Mouse (Mus musculus) hindbrain, postnatal 0 days (tissue): Measurements from ENCODE around the gene Gm3264. TPM values are rescaled to one million over a fixed set of nuclear protein-coding genes. Genes with fewer than 3 reads are reported as not detected.
"Not testable (repeated sequence)": the region's sequence is repeated elsewhere in the genome, so short reads cannot be mapped to it uniquely, and the experiment has no call there.

ENCODE experiments used
- ATAC-seq: fragments of 200-750 bp; cut with Nextera tagmentation; 2 replicates; pipeline ENCODE4 v1.8.0; 2017; ENCODE audit warnings: mild to moderate bottlenecking, moderate TSS enrichment, moderate library complexity
- DNase-seq: peaks from one replicate; pipeline ENCODE4 v3.0.0-alpha.2; 2015; ENCODE audit warnings: low spot score
- H3K27ac ChIP-seq: fragments of 300-500 bp; sonication (generic); 2 replicates; pipeline ENCODE4 v1.5.1; 2014; ENCODE audit warnings: mild to moderate bottlenecking
- H3K27me3 ChIP-seq: fragments of 300-500 bp; sonication (generic); 2 replicates; pipeline ENCODE4 v1.6.1; 2014; ENCODE audit warnings: low read length, mixed read lengths; ENCODE audit not compliant: insufficient read depth
- H3K36me3 ChIP-seq: fragments of 300-500 bp; sonication (generic); 2 replicates; pipeline ENCODE4 v1.6.1; 2014; ENCODE audit warnings: low read length, mixed read lengths; ENCODE audit not compliant: insufficient read depth
- H3K4me1 ChIP-seq: fragments of 300-500 bp; sonication (generic); 2 replicates; pipeline ENCODE4 v1.6.1; 2014; ENCODE audit warnings: antibody characterized with exemption, low read length, mixed read lengths; ENCODE audit not compliant: insufficient read depth
- H3K4me2 ChIP-seq: fragments of 300-500 bp; sonication (generic); 2 replicates; pipeline ENCODE4 v1.6.1; 2014; ENCODE audit warnings: low read depth, mild to moderate bottlenecking, low read length, moderate library complexity, mixed read lengths
- H3K4me3 ChIP-seq: fragments of 300-500 bp; sonication (generic); 2 replicates; pipeline ENCODE4 v1.5.1; 2014; ENCODE audit warnings: low read length
- H3K9ac ChIP-seq: fragments of 300-500 bp; sonication (generic); replicated peaks from 2 replicates; pipeline ENCODE4 v1.6.1; 2014; ENCODE audit warnings: mild to moderate bottlenecking, low read length, moderate library complexity, mixed read lengths
- H3K9me3 ChIP-seq: fragments of 300-500 bp; sonication (generic); 2 replicates; pipeline ENCODE4 v1.6.1; 2016; ENCODE audit warnings: low read length, mixed read lengths
- WGBS: fragments of 180-500 bp; shearing (Covaris S2); extraction: QIAGEN DNeasy Blood & Tissue Kit; methylation state at CpG from one replicate; pipeline ENCODE4 v1.1.7; 2014; 5-methylcytosine and 5-hydroxymethylcytosine counted together
- polyA plus RNA-seq: library from polyadenylated mRNA; unstranded; fragments of >200 nt; fragmentation: Nextera tagmentation; extraction: Ambion mirVana; gene quantifications from 2 replicates; pipeline ENCODE4 v1.2.1, GENCODE M21; 2015
- total RNA-seq: library from RNA; depleted of rRNA; stranded (reverse); fragments of >200 nt; gene quantifications from 2 replicates; pipeline ENCODE4 v1.2.3, GENCODE M21; 2014; rRNA removed

The Gm3264 gene
- not detected in 2 replicates for total RNA-seq
- 3.8 and 5.3 TPM in 2 replicates for polyA plus RNA-seq

GRCm38 (mm10) chr14:4855299-4855980 lies at the start of gene Gm3264:
Gm3264 (plus strand) TSS chr14:4855576.
- 6% methylated on average over 34 of the region's 59 CpGs for WGBS
- not testable (repeated sequence) for H3K4me1 ChIP-seq, H3K9ac ChIP-seq, H3K36me3 ChIP-seq, H3K27me3 ChIP-seq, H3K27ac ChIP-seq, H3K9me3 ChIP-seq, ATAC-seq
- H3K4me2 ChIP-seq: peak within 1 kb of the TSS; percentile 42; the same call in 1 of the 2 replicates
- peak; percentile 1 for DNase-seq
- peak within 1 kb of the TSS; percentile 33 for H3K4me3 ChIP-seq

GRCm38 (mm10) chr14:4806421-4806820 lies 49.0 kb upstream of the Gm3264 start:
- H3K36me3 ChIP-seq, H3K4me3 ChIP-seq, DNase-seq, H3K4me1 ChIP-seq, H3K27ac ChIP-seq, H3K4me2 ChIP-seq, H3K27me3 ChIP-seq, H3K9me3 ChIP-seq, H3K9ac ChIP-seq, ATAC-seq: not testable (repeated sequence)
- 79% methylated on average over 6 of the region's 6 CpGs for WGBS

GRCm38 (mm10) chr14:4821950-4822349 lies 33.4 kb upstream of the Gm3264 start:
- not testable (repeated sequence) for ATAC-seq, H3K4me2 ChIP-seq, H3K9ac ChIP-seq, DNase-seq, H3K27ac ChIP-seq, H3K4me1 ChIP-seq, H3K4me3 ChIP-seq, H3K36me3 ChIP-seq, H3K27me3 ChIP-seq, H3K9me3 ChIP-seq
- 85% methylated on average over 3 of the region's 7 CpGs for WGBS

GRCm38 (mm10) chr14:4837806-4838205 lies 17.6 kb upstream of the Gm3264 start, which contains the start of gene Gm3269:
Gm3269 (plus strand) TSS chr14:4838106.
- no CpG with 5 or more reads among the region's 4 CpGs for WGBS
- H3K9me3 ChIP-seq, H3K4me3 ChIP-seq, H3K9ac ChIP-seq, H3K4me1 ChIP-seq, DNase-seq, ATAC-seq, H3K4me2 ChIP-seq, H3K27me3 ChIP-seq, H3K27ac ChIP-seq, H3K36me3 ChIP-seq: not testable (repeated sequence)

GRCm38 (mm10) chr14:4892116-4892515 lies 36.7 kb downstream of the Gm3264 start, which contains the start of gene Gm3278:
Gm3278 (plus strand) TSS chr14:4892416.
- WGBS: 67% methylated on average over 1 of the region's 3 CpGs
- H3K4me2 ChIP-seq, H3K4me3 ChIP-seq, H3K36me3 ChIP-seq, H3K4me1 ChIP-seq, ATAC-seq, H3K9me3 ChIP-seq, H3K27me3 ChIP-seq, DNase-seq, H3K27ac ChIP-seq, H3K9ac ChIP-seq: not testable (repeated sequence)

Other genes with a start within 250 kb of the Gm3264 start
- 0.31 TPM in 1 of 2 replicates, not detected in the other for gene Gm8159, start 223.2 kb upstream of the Gm3264 start, total RNA-seq
- gene Gm8159, start 223.2 kb upstream of the Gm3264 start, polyA plus RNA-seq: 0.23 TPM in 1 of 2 replicates, not detected in the other
- 0.63 and 4.5 TPM in 2 replicates for gene Gm3239, start 191.4 kb upstream of the Gm3264 start, total RNA-seq
- gene Gm3239, start 191.4 kb upstream of the Gm3264 start, polyA plus RNA-seq: 0.79 and 1.3 TPM in 2 replicates
- gene Gm7876, start 146.3 kb upstream of the Gm3264 start, total RNA-seq: not detected in 2 replicates
- not detected in 2 replicates for gene Gm7876, start 146.3 kb upstream of the Gm3264 start, polyA plus RNA-seq
- gene Gm3252, start 128.8 kb upstream of the Gm3264 start, total RNA-seq: 0.84 and 2.4 TPM in 2 replicates
- 2.6 and 3.2 TPM in 2 replicates for gene Gm3252, start 128.8 kb upstream of the Gm3264 start, polyA plus RNA-seq
- not detected in 2 replicates for gene Gm9602, start 79.2 kb upstream of the Gm3264 start, total RNA-seq
- not detected in 2 replicates for gene Gm9602, start 79.2 kb upstream of the Gm3264 start, polyA plus RNA-seq
- not detected in 2 replicates for gene Gm3269, start 17.5 kb upstream of the Gm3264 start, total RNA-seq
- gene Gm3269, start 17.5 kb upstream of the Gm3264 start, polyA plus RNA-seq: not detected in 2 replicates
- gene Gm3278, start 36.8 kb downstream of the Gm3264 start, total RNA-seq: 0.22 TPM in 1 of 2 replicates, not detected in the other
- 0.35 TPM in 1 of 2 replicates, not detected in the other for gene Gm3278, start 36.8 kb downstream of the Gm3264 start, polyA plus RNA-seq
- not detected in 2 replicates for gene Gm8297, start 128.4 kb downstream of the Gm3264 start, total RNA-seq
- not detected in 2 replicates for gene Gm8297, start 128.4 kb downstream of the Gm3264 start, polyA plus RNA-seq
- not detected in 2 replicates for gene Gm3298, start 160.3 kb downstream of the Gm3264 start, total RNA-seq
- gene Gm3298, start 160.3 kb downstream of the Gm3264 start, polyA plus RNA-seq: 0.51 TPM in 1 of 2 replicates, not detected in the other
- not detected in 2 replicates for gene 4930555G01Rik, start 195.1 kb downstream of the Gm3264 start, total RNA-seq
- not detected in 2 replicates for gene 4930555G01Rik, start 195.1 kb downstream of the Gm3264 start, polyA plus RNA-seq
- gene Gm8281, start 215.5 kb downstream of the Gm3264 start, total RNA-seq: 11.0 and 12.0 TPM in 2 replicates
- gene Gm8281, start 215.5 kb downstream of the Gm3264 start, polyA plus RNA-seq: 9.7 and 10.8 TPM in 2 replicates